Mouse (Mus musculus): Measurements from ENCODE around the gene Ifitm5. TPM values are rescaled to one million over a fixed set of nuclear protein-coding genes. Genes with fewer than 3 reads are reported as not detected.

Gene Ifitm5
- polyA plus RNA-seq, 1 experiment from 2014 or later = 0.65 TPM

- Histone ChIP-seq H3K4me3 (no peak overlapping the region), H3K4me1 (peaks cover 4% of the 10 kb centered on the region), H3K27ac (no peak overlapping the region), H3K4me2 (no peak overlapping the region), H3K36me3 (replicated peaks) (no peaks in the 10 kb centered on the region), H3K9ac (no peak overlapping the region; the same call in 1 of the 2 replicates), H3K27me3 (replicated peaks) (no peaks in the 10 kb centered on the region), H3K9me3 (no peaks in the 10 kb centered on the region)
- WGBS = 88% methylated on average over 13 of the region's 13 CpGs
- no peak for ATAC-seq (replicated peaks)
Measured at GRCm38 (mm10) chr7:140907131-140907530, 43.0 kb downstream of the Ifitm5 start.

GRCm38 (mm10) chr7:140905642-140906081, 44.4 kb downstream of the Ifitm5 start:
- H3K9ac ChIP-seq = no peak overlapping the region
- H3K27ac ChIP-seq = no peak overlapping the region
- no peaks in the 10 kb centered on the region for H3K36me3 ChIP-seq (replicated peaks)
- no peak overlapping the region for H3K4me3 ChIP-seq
- H3K27me3 ChIP-seq (replicated peaks) = no peaks in the 10 kb centered on the region
- peaks cover 4% of the 10 kb centered on the region for H3K4me1 ChIP-seq
- ATAC-seq (replicated peaks) = no peak
- H3K4me2 ChIP-seq = no peak overlapping the region
- H3K9me3 ChIP-seq = no peaks in the 10 kb centered on the region
- WGBS = 84% methylated on average over 2 of the region's 2 CpGs

- Histone ChIP-seq H3K9ac (no peak overlapping the region), H3K4me1 (no peaks in the 10 kb centered on the region)
Measured at GRCm38 (mm10) chr7:140903212-140903611, 46.9 kb downstream of the Ifitm5 start.

GRCm38 (mm10) chr7:140902036-140902875, 47.8 kb downstream of the Ifitm5 start:
- Histone ChIP-seq H3K27ac (no peak overlapping the region), H3K27me3 (replicated peaks) (no peaks in the 10 kb centered on the region), H3K4me1 (no peaks in the 10 kb centered on the region), H3K9me3 (no peaks in the 10 kb centered on the region), H3K4me3 (no peak overlapping the region), H3K9ac (no peak overlapping the region), H3K4me2 (no peak overlapping the region), H3K36me3 (replicated peaks) (peaks cover 14% of the 10 kb centered on the region)
- no peak for ATAC-seq (replicated peaks)
- 77% methylated on average over 15 of the region's 15 CpGs for WGBS

More at GRCm38 (mm10) chr7:140903212-140903611, 46.9 kb downstream of the Ifitm5 start:
- peaks cover 9% of the 10 kb centered on the region; the same call in 1 of the 2 replicates for H3K36me3 ChIP-seq (replicated peaks)
- H3K4me2 ChIP-seq = no peak overlapping the region
- H3K4me3 ChIP-seq = no peak overlapping the region
- peak; percentile 50; the same call in 1 of the 2 replicates for ATAC-seq (replicated peaks)
- 24% methylated on average over 13 of the region's 13 CpGs for WGBS
- no peaks in the 10 kb centered on the region for H3K9me3 ChIP-seq
- no peak overlapping the region for H3K27ac ChIP-seq
- no peaks in the 10 kb centered on the region for H3K27me3 ChIP-seq (replicated peaks)

- Histone ChIP-seq H3K4me1 (no peaks in the 10 kb centered on the region), H3K9me3 (no peaks in the 10 kb centered on the region), H3K9ac (no peak within 1 kb of the TSS), H3K27me3 (replicated peaks) (no peaks in the 10 kb centered on the region), H3K4me3 (no peak within 1 kb of the TSS), H3K4me2 (no peak within 1 kb of the TSS), H3K36me3 (replicated peaks) (peaks cover 26% of the 10 kb centered on the region), H3K27ac (no peak within 1 kb of the TSS)
- WGBS = 84% methylated on average over 10 of the region's 10 CpGs
- no peak for ATAC-seq (replicated peaks)
Measured at GRCm38 (mm10) chr7:140900220-140900619, 49.9 kb downstream of the Ifitm5 start, which contains the start of gene Cox8b. TSS of gene Cox8b (minus strand) at chr7:140900446.

- no peak overlapping the region for H3K27ac ChIP-seq
- no peaks in the 10 kb centered on the region for H3K27me3 ChIP-seq (replicated peaks)
- no peak overlapping the region for H3K9ac ChIP-seq
- H3K9me3 ChIP-seq = no peaks in the 10 kb centered on the region
- H3K4me2 ChIP-seq = no peak overlapping the region
- no peaks in the 10 kb centered on the region for H3K4me1 ChIP-seq
- H3K4me3 ChIP-seq = no peak overlapping the region
- no peak for ATAC-seq (replicated peaks)
- H3K36me3 ChIP-seq (replicated peaks) = peaks cover 33% of the 10 kb centered on the region
- 82% methylated on average over 3 of the region's 3 CpGs for WGBS
Measured at GRCm38 (mm10) chr7:140899121-140899520, 51.0 kb downstream of the Ifitm5 start.

Other genes starting within 250 kb of the Ifitm5 start
- gene Cyp2e1, start 186.6 kb downstream of the Ifitm5 start, polyA plus RNA-seq (2015; fragmentation: Nextera tagmentation; extraction: Ambion mirVana) = not detected in 2 replicates
- 0.45 and 0.55 TPM in 2 replicates for gene Syce1, start 162.4 kb downstream of the Ifitm5 start, polyA plus RNA-seq (2015; fragmentation: Nextera tagmentation; extraction: Ambion mirVana)
- gene Zfp941, start 128.1 kb downstream of the Ifitm5 start, polyA plus RNA-seq (2015; fragmentation: Nextera tagmentation; extraction: Ambion mirVana) = 34.1 and 36.5 TPM in 2 replicates
- gene Urah, start 115.3 kb downstream of the Ifitm5 start, polyA plus RNA-seq (2015; fragmentation: Nextera tagmentation; extraction: Ambion mirVana) = 0.38 TPM in 1 of 2 replicates, not detected in the other
- gene Scgb1c1, start 104.7 kb downstream of the Ifitm5 start, polyA plus RNA-seq (2015; fragmentation: Nextera tagmentation; extraction: Ambion mirVana) = not detected in 2 replicates
- gene Odf3, start 102.5 kb downstream of the Ifitm5 start, polyA plus RNA-seq (2015; fragmentation: Nextera tagmentation; extraction: Ambion mirVana) = not detected in 2 replicates
- gene Gm45785, start 94.0 kb downstream of the Ifitm5 start, polyA plus RNA-seq (2015; fragmentation: Nextera tagmentation; extraction: Ambion mirVana) = 0.23 and 0.36 TPM in 2 replicates
- 110 and 111 TPM in 2 replicates for gene Ric8a, start 93.3 kb downstream of the Ifitm5 start, polyA plus RNA-seq (2015; fragmentation: Nextera tagmentation; extraction: Ambion mirVana)
- gene Bet1l, start 92.7 kb downstream of the Ifitm5 start, polyA plus RNA-seq (2015; fragmentation: Nextera tagmentation; extraction: Ambion mirVana) = 41.1 and 46.2 TPM in 2 replicates
- 279 and 282 TPM in 2 replicates for gene Psmd13, start 68.3 kb downstream of the Ifitm5 start, polyA plus RNA-seq (2015; fragmentation: Nextera tagmentation; extraction: Ambion mirVana)
- gene Sirt3, start 68.0 kb downstream of the Ifitm5 start, polyA plus RNA-seq (2015; fragmentation: Nextera tagmentation; extraction: Ambion mirVana) = 54.0 and 55.5 TPM in 2 replicates
- gene Cox8b, start 49.8 kb downstream of the Ifitm5 start, polyA plus RNA-seq (2015; fragmentation: Nextera tagmentation; extraction: Ambion mirVana) = not detected in 2 replicates
- 0.56 and 0.63 TPM in 2 replicates for gene Nlrp6, start 29.4 kb downstream of the Ifitm5 start, polyA plus RNA-seq (2015; fragmentation: Nextera tagmentation; extraction: Ambion mirVana)
- 6.2 and 8.4 TPM in 2 replicates for gene Pgghg, start 8.9 kb downstream of the Ifitm5 start, polyA plus RNA-seq (2015; fragmentation: Nextera tagmentation; extraction: Ambion mirVana)
- gene Gm45717, start 5.6 kb upstream of the Ifitm5 start, polyA plus RNA-seq (2015; fragmentation: Nextera tagmentation; extraction: Ambion mirVana) = not detected in 2 replicates
- 135 and 145 TPM in 2 replicates for gene Ifitm2, start 5.7 kb upstream of the Ifitm5 start, polyA plus RNA-seq (2015; fragmentation: Nextera tagmentation; extraction: Ambion mirVana)
- 14.9 and 18.8 TPM in 2 replicates for gene Ifitm1, start 16.9 kb upstream of the Ifitm5 start, polyA plus RNA-seq (2015; fragmentation: Nextera tagmentation; extraction: Ambion mirVana)
- gene Ifitm3, start 60.5 kb upstream of the Ifitm5 start, polyA plus RNA-seq (2015; fragmentation: Nextera tagmentation; extraction: Ambion mirVana) = 40.9 and 59.9 TPM in 2 replicates
- gene Ifitm6, start 67.6 kb upstream of the Ifitm5 start, polyA plus RNA-seq (2015; fragmentation: Nextera tagmentation; extraction: Ambion mirVana) = 0.99 and 1.4 TPM in 2 replicates
- not detected in 2 replicates for gene Gm17387, start 78.8 kb upstream of the Ifitm5 start, polyA plus RNA-seq (2015; fragmentation: Nextera tagmentation; extraction: Ambion mirVana)
- gene B4galnt4, start 110.8 kb upstream of the Ifitm5 start, polyA plus RNA-seq (2015; fragmentation: Nextera tagmentation; extraction: Ambion mirVana) = 59.2 and 64.1 TPM in 2 replicates
- gene Pkp3, start 127.9 kb upstream of the Ifitm5 start, polyA plus RNA-seq (2015; fragmentation: Nextera tagmentation; extraction: Ambion mirVana) = 0.84 TPM in 1 of 2 replicates, not detected in the other
- gene Sigirr, start 150.3 kb upstream of the Ifitm5 start, polyA plus RNA-seq (2015; fragmentation: Nextera tagmentation; extraction: Ambion mirVana) = 2.3 and 2.7 TPM in 2 replicates
- gene Ano9, start 167.5 kb upstream of the Ifitm5 start, polyA plus RNA-seq (2015; fragmentation: Nextera tagmentation; extraction: Ambion mirVana) = 0.36 and 0.42 TPM in 2 replicates
- gene Ptdss2, start 172.1 kb upstream of the Ifitm5 start, polyA plus RNA-seq (2015; fragmentation: Nextera tagmentation; extraction: Ambion mirVana) = 83.3 and 86.2 TPM in 2 replicates
- gene Rnh1, start 222.6 kb upstream of the Ifitm5 start, polyA plus RNA-seq (2015; fragmentation: Nextera tagmentation; extraction: Ambion mirVana) = 40.6 and 44.4 TPM in 2 replicates
- 181 and 195 TPM in 2 replicates for gene Hras, start 243.7 kb upstream of the Ifitm5 start, polyA plus RNA-seq (2015; fragmentation: Nextera tagmentation; extraction: Ambion mirVana)
- gene Lrrc56, start 243.9 kb upstream of the Ifitm5 start, polyA plus RNA-seq (2015; fragmentation: Nextera tagmentation; extraction: Ambion mirVana) = 12.8 and 13.8 TPM in 2 replicates

Measured in midbrain, embryonic 15.5 days (tissue).